Mouse (Mus musculus): Measurements from ENCODE around the gene LTO1. TPM values are rescaled to one million over a fixed set of nuclear protein-coding genes. Genes with fewer than 3 reads are reported as not detected.

The LTO1 gene
- 10.7 and 11.8 TPM in 2 replicates for polyA plus RNA-seq (2015; fragmentation: Nextera tagmentation; extraction: Ambion mirVana)

GRCm38 (mm10) chr7:144914948-144915750, at the start of gene LTO1:
TSS of gene LTO1 (plus strand) at chr7:144915100.

GRCm38 (mm10) chr7:144896294-144897218, 18.3 kb upstream of the LTO1 start, which contains the start of gene Fgf15:
TSS of gene Fgf15 (plus strand) at chr7:144896531.

GRCm38 (mm10) chr7:144939344-144940002, 24.6 kb downstream of the LTO1 start, which contains the start of gene Ccnd1:
TSS of gene Ccnd1 (minus strand) at chr7:144939925.

Other genes starting within 250 kb of the LTO1 start
- gene Ano1, start 163.1 kb upstream of the LTO1 start, polyA plus RNA-seq (2015; fragmentation: Nextera tagmentation; extraction: Ambion mirVana), result 4.0 and 4.4 TPM in 2 replicates
- gene Fgf3, start 77.0 kb upstream of the LTO1 start, polyA plus RNA-seq (2015; fragmentation: Nextera tagmentation; extraction: Ambion mirVana), result not detected in 2 replicates
- 0.04 and 0.09 TPM in 2 replicates for gene Fgf4, start 67.7 kb upstream of the LTO1 start, polyA plus RNA-seq (2015; fragmentation: Nextera tagmentation; extraction: Ambion mirVana)
- not detected in 2 replicates for gene Fgf15, start 18.6 kb upstream of the LTO1 start, polyA plus RNA-seq (2015; fragmentation: Nextera tagmentation; extraction: Ambion mirVana)
- 37.4 and 53.7 TPM in 2 replicates for gene Ccnd1, start 24.8 kb downstream of the LTO1 start, polyA plus RNA-seq (2015; fragmentation: Nextera tagmentation; extraction: Ambion mirVana)

All from skeletal muscle tissue, postnatal 0 days (tissue).